ENCODE assay signal across 26 mouse cellular contexts in the genomic region with DNA sequence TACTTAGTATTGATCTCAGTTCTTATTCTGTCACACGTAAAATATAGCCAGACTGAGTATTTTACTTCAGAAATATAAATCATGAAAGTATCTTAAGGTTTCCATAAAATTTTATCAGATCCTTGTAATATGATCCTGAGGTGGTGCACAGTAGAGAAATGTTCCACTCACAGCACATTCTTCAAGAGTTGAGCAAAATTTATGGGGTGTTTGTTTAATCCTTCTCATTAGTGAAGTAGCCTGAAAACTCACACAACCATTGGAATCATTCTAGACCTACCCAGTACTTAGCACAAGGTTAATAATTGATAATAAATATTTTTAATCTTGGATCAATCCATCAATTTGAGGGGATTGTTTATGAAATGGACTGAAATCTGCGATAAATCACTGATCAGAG. TPM values are rescaled to one million over a fixed set of nuclear protein-coding genes. Genes with fewer than 3 reads are reported as not detected.
DNase-seq lines count a peak whose midpoint lies in the region; ATAC-seq lines count a peak whose summit lies in the region.
"Had no signal": no experiment of that assay in that cellular context is flagged by ENCODE, and none has a peak within 500 bp of the region (broad histone marks: within the 10 kb centered on the region; RNA-seq: fewer than 3 reads in every experiment).

No protein-coding gene starts in this region.

- WGBS in limb, embryonic 11.5 days = 26% methylated on average over 2 of the region's 2 CpGs
- 48% methylated on average over 2 of the region's 2 CpGs for WGBS in limb, embryonic 10.5 days

- no peak overlapping the region for H3K4me2 ChIP-seq in limb, embryonic 11.5 days (ENCODE audit: low read depth, severe bottlenecking)
- H3K4me2 ChIP-seq: embryonic facial prominence, embryonic 12.5 days; embryonic facial prominence, embryonic 15.5 days; heart, embryonic 12.5 days; heart, embryonic 15.5 days; hindbrain, embryonic 14.5 days had no signal

- H3K4me3 ChIP-seq in limb, embryonic 11.5 days (ENCODE audit: low read depth, low read length) = no peak overlapping the region
- H3K4me3 ChIP-seq in limb, embryonic 10.5 days = no peak overlapping the region
- H3K4me3 ChIP-seq: embryonic facial prominence, embryonic 12.5 days; embryonic facial prominence, embryonic 15.5 days; heart, embryonic 12.5 days; heart, embryonic 15.5 days had no signal

- no peak overlapping the region for H3K9ac ChIP-seq in limb, embryonic 11.5 days (ENCODE audit: low read length)
- H3K9ac ChIP-seq: embryonic facial prominence, embryonic 12.5 days; embryonic facial prominence, embryonic 15.5 days; forebrain, postnatal 0 days; heart, embryonic 12.5 days; heart, embryonic 15.5 days; hindbrain, embryonic 14.5 days had no signal

- H3K27me3 ChIP-seq in limb, embryonic 11.5 days (ENCODE audit: control insufficient read depth, insufficient read depth, low read length) = no peaks in the 10 kb centered on the region
- H3K27me3 ChIP-seq in limb, embryonic 10.5 days (ENCODE audit: low read depth, poor library complexity, severe bottlenecking) = peaks cover 25% of the 10 kb centered on the region
- H3K27me3 ChIP-seq: embryonic facial prominence, embryonic 12.5 days; embryonic facial prominence, embryonic 15.5 days; heart, embryonic 12.5 days; heart, embryonic 15.5 days had no signal

- H3K27ac ChIP-seq in limb, embryonic 11.5 days (replicated peaks; ENCODE audit: low read depth, low read length) = no peak overlapping the region
- H3K27ac ChIP-seq in limb, embryonic 10.5 days = no peak overlapping the region
- H3K27ac ChIP-seq: embryonic facial prominence, embryonic 12.5 days; embryonic facial prominence, embryonic 15.5 days; heart, embryonic 15.5 days; hindbrain, embryonic 14.5 days; hindbrain, postnatal 0 days had no signal

- no peaks in the 10 kb centered on the region for H3K4me1 ChIP-seq in limb, embryonic 11.5 days (ENCODE audit: control insufficient read depth, insufficient read depth, low read length)
- peaks cover 15% of the 10 kb centered on the region for H3K4me1 ChIP-seq in limb, embryonic 10.5 days
- H3K4me1 ChIP-seq: embryonic facial prominence, embryonic 12.5 days; embryonic facial prominence, embryonic 15.5 days; heart, embryonic 12.5 days; heart, embryonic 15.5 days had no signal

- ATAC-seq in limb, embryonic 11.5 days (ENCODE audit: insufficient number of reproducible peaks, low FRiP score, low TSS enrichment, low read depth) = peak; percentile 62; the same call in 1 of the 2 replicates
- ATAC-seq: forebrain, embryonic 14.5 days; forebrain, postnatal 0 days; hindbrain, postnatal 0 days had no signal

- peak; percentile 14 for DNase-seq in embryo, embryonic 11 days
- DNase-seq in embryo, embryonic 10 days (ENCODE audit: low spot score) = no peak
- no peak for DNase-seq in limb, embryonic 11.5 days (ENCODE audit: low spot score)
- DNase-seq in limb, embryonic 10.5 days (ENCODE audit: low spot score) = no peak
- peak; percentile 62 for DNase-seq in forelimb bud, embryonic 11.5 days (ENCODE audit: low read depth, low spot score)
- peak; percentile 22 for DNase-seq in mesoderm, embryonic 11.5 days (ENCODE audit: low read depth, low spot score)
- no peak for DNase-seq in urinary bladder, postnatal 10 days (ENCODE audit: low spot score)
- no peak for DNase-seq in MN1 (ENCODE audit: low spot score)
- DNase-seq: adrenal gland, adult 2 months; adrenal gland, postnatal 14 days; cerebellum, adult 11 months; cerebellum, adult 2 months; cerebellum, adult 9-11 months; cerebellum, postnatal 25 days; forebrain, postnatal 0 days; gastrocnemius, postnatal 25 days; heart, adult 18-20 months; heart, postnatal 10 days; heart, postnatal 4 days had no signal

- no peaks in the 10 kb centered on the region for H3K36me3 ChIP-seq in limb, embryonic 11.5 days (ENCODE audit: control insufficient read depth, insufficient read depth, low read length)
- H3K36me3 ChIP-seq in limb, embryonic 10.5 days = no peaks in the 10 kb centered on the region
- H3K36me3 ChIP-seq: embryonic facial prominence, embryonic 12.5 days; embryonic facial prominence, embryonic 15.5 days; heart, embryonic 12.5 days; heart, embryonic 15.5 days had no signal

- no peaks in the 10 kb centered on the region for H3K9me3 ChIP-seq in limb, embryonic 11.5 days (ENCODE audit: control insufficient read depth, low read length)
- H3K9me3 ChIP-seq in limb, embryonic 10.5 days (replicated peaks) = no peaks in the 10 kb centered on the region
- H3K9me3 ChIP-seq: embryonic facial prominence, embryonic 12.5 days; embryonic facial prominence, embryonic 15.5 days; heart, embryonic 12.5 days; heart, embryonic 15.5 days had no signal

RNA-seq across cellular contexts. Expression of a gene that starts 22.9 kb away (rescaled TPM):
- 14.1 and 14.7 TPM in 2 replicates for polyA plus RNA-seq in limb, embryonic 11.5 days (2014; fragmentation: Nextera tagmentation; extraction: Ambion mirVana)
- 11.6 and 14.7 TPM in 2 replicates for polyA plus RNA-seq in limb, embryonic 10.5 days (2016; fragmentation: Nextera tagmentation; extraction: Ambion mirVana)

Comparison
In these comparisons a context has a peak if more than half of its experiments do, and no peak if none do; other contexts are left out.
1. DNase-seq: peak in embryo, embryonic 11 days (single experiment), forelimb bud, embryonic 11.5 days (single experiment) and mesoderm, embryonic 11.5 days (single experiment); none in embryo, embryonic 10 days (single experiment), limb, embryonic 11.5 days (single experiment), limb, embryonic 10.5 days (single experiment), urinary bladder, postnatal 10 days (single experiment) and MN1 (single experiment).